In genomic region chr11:106579957-106580356, GRCm38 (mm10) we compare ENCODE assay signal across 23 mouse cellular contexts. TPM values are rescaled to one million over a fixed set of nuclear protein-coding genes. Genes with fewer than 3 reads are reported as not detected.
DNase-seq lines count a peak whose midpoint lies in the region; ATAC-seq and TF ChIP-seq lines count a peak whose summit lies in the region.
"Had no signal": no experiment of that assay in that cellular context is flagged by ENCODE, and none has a peak within 500 bp of the region (broad histone marks: within the 10 kb centered on the region; RNA-seq: fewer than 3 reads in every experiment).

No protein-coding gene starts in this region.

- no peak for TF ChIP-seq POLR2A in testis, adult 2 months (IDR thresholded peaks at IDR 0.05; ENCODE audit: control insufficient read depth, low read depth, low read length)

- no peaks in the 10 kb centered on the region for H3K27me3 ChIP-seq in liver, embryonic 13.5 days
- H3K27me3 ChIP-seq in liver, embryonic 11.5 days (replicated peaks; ENCODE audit: control insufficient read depth, insufficient read depth, low read length), result no peaks in the 10 kb centered on the region
- no peaks in the 10 kb centered on the region for H3K27me3 ChIP-seq in testis, adult 2 months (ENCODE audit: control insufficient read depth, insufficient read depth, low read length)
- H3K27me3 ChIP-seq: embryonic facial prominence, embryonic 12.5 days; hindbrain, embryonic 12.5 days; limb, embryonic 12.5 days; lung, embryonic 15.5 days; Patski had no signal

- no peaks in the 10 kb centered on the region for H3K36me3 ChIP-seq in liver, embryonic 13.5 days
- H3K36me3 ChIP-seq in liver, embryonic 11.5 days (ENCODE audit: control insufficient read depth, insufficient read depth, low read length), result no peaks in the 10 kb centered on the region
- H3K36me3 ChIP-seq in testis, adult 2 months (ENCODE audit: control insufficient read depth, insufficient read depth, low read length), result no peaks in the 10 kb centered on the region; the same call in 1 of the 2 replicates
- H3K36me3 ChIP-seq: embryonic facial prominence, embryonic 12.5 days; hindbrain, embryonic 12.5 days; limb, embryonic 12.5 days; lung, embryonic 15.5 days; midbrain, embryonic 10.5 days had no signal

- H3K9ac ChIP-seq in liver, embryonic 13.5 days, result no peak overlapping the region
- no peak overlapping the region for H3K9ac ChIP-seq in liver, embryonic 11.5 days (ENCODE audit: low read depth, low read length)
- H3K9ac ChIP-seq: embryonic facial prominence, embryonic 12.5 days; hindbrain, embryonic 12.5 days; limb, embryonic 12.5 days; lung, embryonic 15.5 days had no signal

- H3K9me3 ChIP-seq in liver, embryonic 13.5 days (replicated peaks), result no peaks in the 10 kb centered on the region
- H3K9me3 ChIP-seq in liver, embryonic 11.5 days (ENCODE audit: control insufficient read depth, low read length), result no peaks in the 10 kb centered on the region
- H3K9me3 ChIP-seq: embryonic facial prominence, embryonic 12.5 days; hindbrain, embryonic 12.5 days; limb, embryonic 12.5 days; lung, embryonic 15.5 days; midbrain, embryonic 10.5 days had no signal

- peak; percentile 35 for DNase-seq in gastrocnemius, adult 18-20 months (ENCODE audit: low spot score)
- no peak for DNase-seq in gastrocnemius, postnatal 4 days (ENCODE audit: low spot score in 2 of 2)
- no peak for DNase-seq in liver, embryonic 13.5 days
- DNase-seq in liver, embryonic 11.5 days (ENCODE audit: low spot score), result no peak
- DNase-seq in testis, postnatal 14 days (ENCODE audit: low spot score), result no peak
- DNase-seq in frontal cortex, adult 2 months (ENCODE audit: extremely low spot score in 1 of 2, low spot score in 1 of 2), result no peak
- DNase-seq in embryo, embryonic 9.5 days (ENCODE audit: extremely low spot score), result no peak
- DNase-seq: adrenal gland, postnatal 10 days; cerebellum, adult 9-11 months; kidney, adult 9 months; kidney, postnatal 36 days; right cerebral cortex, postnatal 14 days; spleen, adult 18-20 months had no signal

- 56% methylated on average over 5 of the region's 5 CpGs for WGBS in liver, embryonic 13.5 days (ENCODE audit: insufficient replicate concordance)
- 45% methylated on average over 5 of the region's 5 CpGs for WGBS in liver, embryonic 11.5 days

- peaks cover 35% of the 10 kb centered on the region for H3K4me1 ChIP-seq in liver, embryonic 13.5 days (replicated peaks)
- H3K4me1 ChIP-seq in liver, embryonic 11.5 days (replicated peaks; ENCODE audit: control insufficient read depth, insufficient read depth, low read length), result no peaks in the 10 kb centered on the region; the same call in 1 of the 2 replicates
- H3K4me1 ChIP-seq in testis, adult 2 months (ENCODE audit: control insufficient read depth, insufficient read depth, low read length), result peaks cover 5% of the 10 kb centered on the region
- H3K4me1 ChIP-seq: limb, embryonic 12.5 days had no signal

- no peak overlapping the region for H3K4me3 ChIP-seq in liver, embryonic 13.5 days (replicated peaks)
- no peak overlapping the region for H3K4me3 ChIP-seq in liver, embryonic 11.5 days (ENCODE audit: low read depth, low read length)
- H3K4me3 ChIP-seq in testis, adult 2 months (ENCODE audit: control insufficient read depth, low read depth, low read length), result peak overlapping the region; percentile 79
- H3K4me3 ChIP-seq: embryonic facial prominence, embryonic 12.5 days; erythroblast, embryonic 14.5 days; hindbrain, embryonic 12.5 days; limb, embryonic 12.5 days; lung, embryonic 15.5 days; midbrain, embryonic 10.5 days had no signal

- H3K4me2 ChIP-seq in liver, embryonic 13.5 days, result no peak overlapping the region
- H3K4me2 ChIP-seq in liver, embryonic 11.5 days, result no peak overlapping the region
- H3K4me2 ChIP-seq: embryonic facial prominence, embryonic 12.5 days; hindbrain, embryonic 12.5 days; limb, embryonic 12.5 days; lung, embryonic 15.5 days had no signal

- peak; percentile 40; the same call in 1 of the 2 replicates for ATAC-seq in liver, embryonic 13.5 days (ENCODE audit: low read depth)
- no peak for ATAC-seq in liver, embryonic 11.5 days (replicated peaks; ENCODE audit: low FRiP score)
- ATAC-seq: CD4-positive, CD25-positive, alpha-beta regulatory T cell, adult 4 months; forebrain, embryonic 14.5 days; Patski had no signal

- H3K27ac ChIP-seq in liver, embryonic 13.5 days, result no peak overlapping the region
- H3K27ac ChIP-seq in liver, embryonic 11.5 days (ENCODE audit: low read depth, low read length), result no peak overlapping the region
- no peak overlapping the region for H3K27ac ChIP-seq in testis, adult 2 months (ENCODE audit: control insufficient read depth, insufficient read depth, low read depth, low read length)
- H3K27ac ChIP-seq: embryonic facial prominence, embryonic 12.5 days; hindbrain, embryonic 12.5 days; limb, embryonic 12.5 days; midbrain, embryonic 10.5 days had no signal

- no peak for TF ChIP-seq CTCF in testis, adult 2 months (IDR thresholded peaks at IDR 0.05; ENCODE audit: control insufficient read depth, insufficient read depth, insufficient replicate concordance, low read depth, low read length)

RNA-seq across cellular contexts. Expression of gene Tex2, which starts 33.3 kb away (rescaled TPM):
- total RNA-seq in gastrocnemius, adult 18-20 months (2021), result 10 to 100 TPM; 64.8 to 69.4 TPM
- 10 to 100 TPM; 20.1 to 21.7 TPM for total RNA-seq in gastrocnemius, postnatal 4 days (2021)
- 7.5 and 9.8 TPM in 2 replicates for polyA plus RNA-seq in liver, embryonic 13.5 days (2015; fragmentation: Nextera tagmentation; extraction: Ambion mirVana)
- 13.4 and 15.9 TPM in 2 replicates for polyA plus RNA-seq in liver, embryonic 11.5 days (2014; fragmentation: Nextera tagmentation; extraction: Ambion mirVana)
- polyA plus RNA-seq in testis, adult 2 months (2012; rRNA removed), result 234 and 256 TPM in 2 replicates
- polyA plus RNA-seq in frontal cortex, adult 2 months (2012; rRNA removed), result 57.7 and 59.8 TPM in 2 replicates
